Mouse (Mus musculus) hindbrain, embryonic 11.5 days (tissue): ENCODE data around the gene Nxt2. TPM values are rescaled to one million over a fixed set of nuclear protein-coding genes. Genes with fewer than 3 reads are reported as not detected.
A peak's percentile ranks its signal among the peaks of the same experiment; 100 is the strongest.
"Not testable (repeated sequence)": the region's sequence is repeated elsewhere in the genome, so short reads cannot be mapped to it uniquely, and the experiment has no call there.

Source experiments
- ATAC-seq: fragments of 200-750 bp; cut with Nextera tagmentation; 2 replicates; pipeline ENCODE4 v1.8.0; 2017; ENCODE audit warnings: mild to moderate bottlenecking, moderate TSS enrichment, moderate library complexity; ENCODE audit not compliant: low FRiP score
- DNase-seq: peaks from one replicate; pipeline ENCODE4 v3.0.0-alpha.2; 2015; ENCODE audit warnings: low spot score
- H3K27ac ChIP-seq: fragments of 300-500 bp; sonication (generic); 2 replicates; pipeline ENCODE4 v1.5.1; 2014; ENCODE audit warnings: mild to moderate bottlenecking, low read depth, low read length
- H3K27me3 ChIP-seq: fragments of 300-500 bp; sonication (generic); 2 replicates; pipeline ENCODE4 v1.6.1; 2014; ENCODE audit warnings: mild to moderate bottlenecking, low read length, moderate library complexity, mixed read lengths; ENCODE audit not compliant: control insufficient read depth, insufficient read depth
- H3K36me3 ChIP-seq: fragments of 300-500 bp; sonication (generic); 2 replicates; pipeline ENCODE4 v1.6.1; 2014; ENCODE audit warnings: mild to moderate bottlenecking, low read length, moderate library complexity, mixed read lengths; ENCODE audit not compliant: control insufficient read depth, insufficient read depth
- H3K4me1 ChIP-seq: fragments of 300-500 bp; sonication (generic); replicated peaks from 2 replicates; pipeline ENCODE4 v1.6.1; 2014; ENCODE audit warnings: low read length, mixed read lengths; ENCODE audit not compliant: control insufficient read depth, insufficient read depth
- H3K4me2 ChIP-seq: fragments of 300-500 bp; sonication (generic); replicated peaks from 2 replicates; pipeline ENCODE4 v1.6.1; 2014; ENCODE audit warnings: mild to moderate bottlenecking, low read depth, low read length
- H3K4me3 ChIP-seq: fragments of 300-500 bp; sonication (generic); 2 replicates; pipeline ENCODE4 v1.5.1; 2014; ENCODE audit warnings: low read depth, low read length
- H3K9ac ChIP-seq: fragments of 300-500 bp; sonication (generic); 2 replicates; pipeline ENCODE4 v1.6.1; 2014; ENCODE audit warnings: low read depth, low read length
- H3K9me3 ChIP-seq: fragments of 300-500 bp; sonication (generic); 2 replicates; pipeline ENCODE4 v1.6.1; 2016; ENCODE audit warnings: low read length; ENCODE audit not compliant: control insufficient read depth
- WGBS: fragments of 180-500 bp; shearing (Covaris S2); extraction: QIAGEN DNeasy Blood & Tissue Kit; methylation state at CpG from one replicate; pipeline ENCODE4 v1.1.7; 2014; 5-methylcytosine and 5-hydroxymethylcytosine counted together
- polyA plus RNA-seq: library from polyadenylated mRNA; unstranded; fragments of >200 nt; fragmentation: Nextera tagmentation; extraction: Ambion mirVana; gene quantifications from 2 replicates; pipeline ENCODE4 v1.2.1, GENCODE M21; 2014

Gene Nxt2
- polyA plus RNA-seq, 1 experiment from 2014 or later: 12.8 TPM

- Histone ChIP-seq H3K36me3 (no peaks in the 10 kb centered on the region), H3K4me1 (no peaks in the 10 kb centered on the region), H3K27ac (0 out of 2 replicates have a peak overlapping the region, but pooled peaks have one; percentile 70), H3K9ac (no peak overlapping the region), H3K9me3 (no peaks in the 10 kb centered on the region), H3K27me3 (no peaks in the 10 kb centered on the region), H3K4me2 (peak overlapping the region; percentile 29), H3K4me3 (peak overlapping the region; percentile 38)
- DNase-seq (peak; percentile 56), ATAC-seq (peak; percentile 63)
- 28% methylated on average over 15 of the region's 15 CpGs for WGBS
Observed at GRCm38 (mm10) chrX:142227398-142228054, 956 bp downstream of the Nxt2 start.

GRCm38 (mm10) chrX:142228055-142228768 is 1.6 kb downstream of the Nxt2 start:
- peak; percentile 99 for ATAC-seq
- H3K4me2 ChIP-seq: peak overlapping the region; percentile 29
- H3K4me3 ChIP-seq: peak overlapping the region; percentile 38
- no peaks in the 10 kb centered on the region for H3K9me3 ChIP-seq
- no peaks in the 10 kb centered on the region for H3K36me3 ChIP-seq
- H3K27ac ChIP-seq: peak overlapping the region; percentile 70
- no peak overlapping the region for H3K9ac ChIP-seq
- peak; percentile 74 for DNase-seq
- 16% methylated on average over 29 of the region's 42 CpGs for WGBS
- no peaks in the 10 kb centered on the region for H3K27me3 ChIP-seq
- H3K4me1 ChIP-seq: no peaks in the 10 kb centered on the region

- WGBS: 39% methylated on average over 7 of the region's 7 CpGs
- H3K9me3 ChIP-seq: no peaks in the 10 kb centered on the region
- no peak overlapping the region for H3K27ac ChIP-seq
- ATAC-seq (peak; percentile 39; the same call in 1 of the 2 replicates), DNase-seq (peak; percentile 1)
- peak overlapping the region; percentile 19; the same call in 1 of the 2 replicates for H3K4me2 ChIP-seq
- H3K36me3 ChIP-seq: no peaks in the 10 kb centered on the region
- no peaks in the 10 kb centered on the region for H3K4me1 ChIP-seq
- H3K27me3 ChIP-seq: no peaks in the 10 kb centered on the region
- H3K4me3 ChIP-seq: peak overlapping the region; percentile 38
- no peak overlapping the region for H3K9ac ChIP-seq
Observed at GRCm38 (mm10) chrX:142228769-142229158, 2.2 kb downstream of the Nxt2 start.

- H3K27me3 ChIP-seq, H3K9me3 ChIP-seq, H3K36me3 ChIP-seq, H3K9ac ChIP-seq, H3K27ac ChIP-seq, DNase-seq, ATAC-seq, H3K4me2 ChIP-seq, H3K4me1 ChIP-seq, H3K4me3 ChIP-seq: not testable (repeated sequence)
- WGBS: 88% methylated on average over 1 of the region's 1 CpGs
Observed at GRCm38 (mm10) chrX:142236146-142236545, 9.6 kb downstream of the Nxt2 start.

- H3K36me3 ChIP-seq: no peaks in the 10 kb centered on the region
Observed at GRCm38 (mm10) chrX:142237101-142237500, 10.5 kb downstream of the Nxt2 start.

GRCm38 (mm10) chrX:142245682-142246327 is 19.2 kb downstream of the Nxt2 start:
- H3K27ac ChIP-seq: no peak overlapping the region
- no peak overlapping the region for H3K4me3 ChIP-seq
- no peaks in the 10 kb centered on the region for H3K27me3 ChIP-seq
- no peak for DNase-seq
- no peak for ATAC-seq
- WGBS: 72% methylated on average over 5 of the region's 5 CpGs
- no peak overlapping the region for H3K4me2 ChIP-seq
- H3K9ac ChIP-seq: no peak overlapping the region
- H3K4me1 ChIP-seq: no peaks in the 10 kb centered on the region
- no peaks in the 10 kb centered on the region for H3K9me3 ChIP-seq
- no peaks in the 10 kb centered on the region for H3K36me3 ChIP-seq

More at GRCm38 (mm10) chrX:142237101-142237500, 10.5 kb downstream of the Nxt2 start:
- no peak overlapping the region for H3K27ac ChIP-seq
- H3K4me1 ChIP-seq: no peaks in the 10 kb centered on the region
- H3K9ac ChIP-seq: no peak overlapping the region
- no peak for ATAC-seq
- peak; percentile 2 for DNase-seq
- no peak overlapping the region for H3K4me3 ChIP-seq
- H3K27me3 ChIP-seq: no peaks in the 10 kb centered on the region
- WGBS: 42% methylated on average over 2 of the region's 2 CpGs
- H3K4me2 ChIP-seq: no peak overlapping the region
- no peaks in the 10 kb centered on the region for H3K9me3 ChIP-seq

GRCm38 (mm10) chrX:142250008-142250736 is 23.6 kb downstream of the Nxt2 start:
- Histone ChIP-seq H3K4me3 (no peak overlapping the region), H3K9me3 (no peaks in the 10 kb centered on the region), H3K4me2 (no peak overlapping the region), H3K9ac (no peak overlapping the region), H3K27ac (no peak overlapping the region), H3K4me1 (no peaks in the 10 kb centered on the region), H3K36me3 (no peaks in the 10 kb centered on the region), H3K27me3 (no peaks in the 10 kb centered on the region)
- 82% methylated on average over 7 of the region's 7 CpGs for WGBS
- no peak for ATAC-seq
- DNase-seq: no peak

GRCm38 (mm10) chrX:142276031-142276430 is 49.5 kb downstream of the Nxt2 start:
- Histone ChIP-seq H3K4me2 (no peak overlapping the region), H3K9me3 (no peaks in the 10 kb centered on the region), H3K4me3 (no peak overlapping the region), H3K27me3 (no peaks in the 10 kb centered on the region), H3K4me1 (no peaks in the 10 kb centered on the region), H3K36me3 (no peaks in the 10 kb centered on the region), H3K27ac (no peak overlapping the region), H3K9ac (no peak overlapping the region)
- 76% methylated on average over 3 of the region's 3 CpGs for WGBS
- ATAC-seq (no peak), DNase-seq (no peak)
